Mouse (Mus musculus): ENCODE measurements around the gene Unk.
A peak's percentile ranks its signal among the peaks of the same experiment; 100 is the strongest.
"Not testable (repeated sequence)": the region's sequence is repeated elsewhere in the genome, so short reads cannot be mapped to it uniquely, and the experiment has no call there.

The Unk gene

GRCm38 (mm10) chr11:116088741-116089394 lies 58.7 kb downstream of the Unk start:
- no peak for DNase-seq (ENCODE audit: low read depth)

GRCm38 (mm10) chr11:116089545-116089944 lies 59.4 kb downstream of the Unk start:
- DNase-seq (ENCODE audit: low read depth), result no peak

- DNase-seq (ENCODE audit: low read depth), result no peak
These were observed 61.5 kb downstream of the Unk start for GRCm38 (mm10) chr11:116091591-116091990.

GRCm38 (mm10) chr11:116092959-116093358 lies 62.8 kb downstream of the Unk start:
- DNase-seq (ENCODE audit: low read depth), result not testable (repeated sequence)

GRCm38 (mm10) chr11:116093771-116094565 lies 63.8 kb downstream of the Unk start:
- no peak for DNase-seq (ENCODE audit: low read depth)

- no peak for DNase-seq (ENCODE audit: low read depth)
These were observed 65.5 kb downstream of the Unk start for GRCm38 (mm10) chr11:116095573-116095972.

- no peak for DNase-seq (ENCODE audit: low read depth)
These were observed 66.3 kb downstream of the Unk start for GRCm38 (mm10) chr11:116096213-116097108.

GRCm38 (mm10) chr11:116098711-116099460 lies 68.8 kb downstream of the Unk start:
- DNase-seq (ENCODE audit: low read depth), result no peak

GRCm38 (mm10) chr11:116099462-116099861 lies 69.3 kb downstream of the Unk start:
- DNase-seq (ENCODE audit: low read depth), result no peak

GRCm38 (mm10) chr11:116100385-116100784 lies 70.3 kb downstream of the Unk start:
- DNase-seq (ENCODE audit: low read depth), result no peak

- DNase-seq (ENCODE audit: low read depth), result no peak
These were observed 70.7 kb downstream of the Unk start for GRCm38 (mm10) chr11:116100839-116101238.

GRCm38 (mm10) chr11:116101931-116102381 lies 71.8 kb downstream of the Unk start:
- no peak for DNase-seq (ENCODE audit: low read depth)

- DNase-seq (ENCODE audit: low read depth), result no peak
These were observed 72.3 kb downstream of the Unk start for GRCm38 (mm10) chr11:116102472-116102871.

GRCm38 (mm10) chr11:116103572-116103971 lies 73.5 kb downstream of the Unk start:
- no peak for DNase-seq (ENCODE audit: low read depth)

GRCm38 (mm10) chr11:116104006-116104646 lies 74.0 kb downstream of the Unk start:
- peak; percentile 86 for DNase-seq (ENCODE audit: low read depth)

- no peak for DNase-seq (ENCODE audit: low read depth)
These were observed 74.9 kb downstream of the Unk start for GRCm38 (mm10) chr11:116105065-116105464.

- no peak for DNase-seq (ENCODE audit: low read depth)
These were observed 76.2 kb downstream of the Unk start for GRCm38 (mm10) chr11:116106154-116106962.

GRCm38 (mm10) chr11:116106963-116107776 lies 77.0 kb downstream of the Unk start:
- DNase-seq (ENCODE audit: low read depth), result no peak

GRCm38 (mm10) chr11:116107777-116108285 lies 77.7 kb downstream of the Unk start:
- DNase-seq (ENCODE audit: low read depth), result no peak

All from fibroblast of lung, adult 2 months (primary cell).